Mouse (Mus musculus) heart, postnatal 10 days (tissue): Measurements from ENCODE around the gene Rbm8a. TPM values are rescaled to one million over a fixed set of nuclear protein-coding genes. Genes with fewer than 3 reads are reported as not detected.

Experiments used
- DNase-seq, 2 experiments: peaks; one replicate each; pipeline ENCODE4 v3.0.0; 2021
- intact Hi-C: fragments of 180-260 bp; cut with DNase I; formaldehyde crosslinking; loops from one replicate; pipeline ENCODE4 v1.15.1; 2025
- total RNA-seq, 2 experiments: library from RNA; stranded (reverse); gene quantifications; 2 replicates each; pipeline ENCODE4 v1.2.3; 2021

The Rbm8a gene
- total RNA-seq, 2 experiments from 2014 or later, result 47.9 to 55.9 TPM

DNA sequence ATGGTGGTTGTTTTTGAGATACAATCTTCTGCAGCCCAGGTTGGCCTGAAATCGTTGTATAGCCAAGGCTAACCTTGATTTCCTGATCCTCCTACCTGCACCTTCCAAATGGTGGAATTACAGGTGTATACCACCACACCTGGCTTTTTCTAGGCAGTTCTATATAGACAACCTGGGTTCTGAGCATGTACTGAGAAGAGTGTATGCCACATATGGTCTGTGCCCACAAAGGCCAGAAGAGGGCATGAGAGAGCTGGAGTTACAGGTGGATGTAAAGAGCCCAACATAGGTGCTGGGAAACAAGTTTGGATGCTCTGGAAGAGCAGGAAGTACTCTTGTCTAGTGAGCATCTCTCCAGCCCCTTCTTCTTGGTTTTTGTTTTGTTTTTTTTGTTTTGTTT lies 37.6 kb downstream of the Rbm8a start:
- no peak for DNase-seq
- intact Hi-C loops, result loop anchor here (5.0 kb wide), 1 partner anchor 40 kb away; the partner anchor contains the start of gene Nudt17

DNA sequence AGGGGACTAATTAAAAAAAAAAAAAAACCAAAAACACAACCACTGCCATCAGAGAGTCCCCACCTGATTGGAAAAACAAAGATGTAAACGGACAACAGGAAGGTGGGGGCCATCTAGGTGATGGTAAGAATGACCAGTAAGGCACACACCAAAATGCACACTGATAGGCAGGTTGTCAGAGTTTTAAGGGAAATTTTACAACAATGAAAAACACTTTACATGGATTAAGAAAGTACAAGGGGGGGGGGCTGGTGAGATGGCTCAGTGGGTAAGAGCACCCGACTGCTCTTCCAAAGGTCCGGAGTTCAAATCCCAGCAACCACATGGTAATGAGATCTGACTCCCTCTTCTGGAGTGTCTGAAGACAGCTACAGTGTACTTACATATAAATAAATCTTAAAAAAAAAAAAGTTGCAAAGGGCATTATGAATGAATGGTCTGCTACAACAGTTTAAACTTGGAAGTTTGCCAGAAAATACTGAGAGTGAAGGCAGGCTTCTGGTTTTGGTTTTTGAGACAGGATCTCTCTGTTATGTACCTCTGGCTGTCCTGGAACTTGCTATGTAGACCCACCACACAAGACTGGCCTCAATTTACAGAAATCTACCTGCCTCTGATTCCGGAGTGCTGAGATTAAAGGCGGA lies 38.8 kb downstream of the Rbm8a start:
- DNase-seq, result no peak
- intact Hi-C loops, result loop anchor here (5.0 kb wide), 1 partner anchor 39 kb away; the partner anchor contains the start of gene Nudt17

- intact Hi-C loops, result loop anchor here (5.0 kb wide), 1 partner anchor 37 kb away; the partner anchor contains the start of gene Nudt17
- DNase-seq, result peak; percentile 82 to 85
Measured at GRCm38 (mm10) chr3:96669727-96670468, 40.2 kb downstream of the Rbm8a start, which contains the start of gene Ankrd35. TSS of gene Ankrd35 (plus strand) at chr3:96670131.

DNA sequence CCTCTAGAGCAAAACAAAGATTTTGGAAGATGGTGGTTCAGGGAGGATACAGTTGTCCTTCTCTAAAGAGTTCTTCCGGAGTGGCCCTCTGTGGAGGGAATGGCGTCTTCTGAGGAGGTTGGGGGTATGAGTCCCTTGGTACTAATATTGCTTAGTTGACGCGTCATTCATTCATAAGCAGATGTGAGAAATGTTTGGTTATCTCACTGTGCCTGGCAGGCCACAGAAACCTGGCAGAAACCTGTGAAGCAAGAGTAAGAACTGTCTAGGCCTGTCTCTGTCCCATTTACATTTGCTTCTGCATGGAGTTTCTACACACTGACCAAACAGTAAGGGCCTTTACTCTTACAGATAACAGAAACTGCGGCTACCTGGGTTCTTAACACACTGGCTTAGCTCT lies 41.8 kb downstream of the Rbm8a start:
- no peak for DNase-seq
- intact Hi-C loops, result no loop called here

DNA sequence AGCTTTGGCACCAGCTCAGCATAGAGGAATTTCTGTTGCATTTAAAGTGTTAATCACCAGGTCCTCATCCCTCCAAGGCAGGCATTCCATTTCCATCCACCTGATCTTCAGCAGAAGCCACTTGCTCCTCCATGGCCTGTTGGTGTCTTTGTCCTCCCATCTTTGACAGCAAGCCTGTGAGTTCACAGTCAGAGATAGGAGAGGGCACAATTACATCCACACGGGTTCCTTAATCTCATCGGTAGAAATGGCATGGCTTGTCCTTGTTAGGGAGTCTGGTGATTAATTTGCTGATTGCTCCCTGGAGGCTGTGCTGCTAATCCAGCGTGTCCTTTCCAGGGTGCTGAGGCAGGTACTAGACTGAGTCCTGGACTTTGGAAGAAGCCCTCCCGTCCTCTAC lies 43.8 kb downstream of the Rbm8a start:
- no peak for DNase-seq

DNA sequence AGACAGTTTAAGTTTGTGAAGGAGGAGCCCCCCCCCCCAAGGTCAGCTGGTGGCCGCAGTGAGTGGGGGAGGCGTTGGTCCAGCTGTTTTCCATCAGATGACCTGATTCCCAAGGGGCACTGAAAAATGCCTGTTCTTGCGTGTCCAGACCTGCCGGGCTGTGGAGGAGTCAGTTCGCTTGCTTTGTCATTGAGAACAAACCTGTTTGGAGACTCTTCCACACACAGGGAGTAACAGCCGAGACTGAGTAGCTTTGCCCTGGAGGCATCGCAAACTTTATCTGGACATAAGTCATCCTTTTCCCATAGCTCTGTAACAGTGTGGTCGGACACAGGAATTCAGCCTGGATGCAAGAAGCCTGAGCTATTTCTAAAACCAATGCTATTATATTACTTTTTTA lies 44.7 kb downstream of the Rbm8a start:
- intact Hi-C loops, result no loop called here
- DNase-seq, result no peak

More for the DNA sequence above, 43.8 kb downstream of the Rbm8a start:
- intact Hi-C loops, result no loop called here

- intact Hi-C loops, result no loop called here
- no peak for DNase-seq
Measured at GRCm38 (mm10) chr3:96675171-96675570, 45.4 kb downstream of the Rbm8a start.

DNA sequence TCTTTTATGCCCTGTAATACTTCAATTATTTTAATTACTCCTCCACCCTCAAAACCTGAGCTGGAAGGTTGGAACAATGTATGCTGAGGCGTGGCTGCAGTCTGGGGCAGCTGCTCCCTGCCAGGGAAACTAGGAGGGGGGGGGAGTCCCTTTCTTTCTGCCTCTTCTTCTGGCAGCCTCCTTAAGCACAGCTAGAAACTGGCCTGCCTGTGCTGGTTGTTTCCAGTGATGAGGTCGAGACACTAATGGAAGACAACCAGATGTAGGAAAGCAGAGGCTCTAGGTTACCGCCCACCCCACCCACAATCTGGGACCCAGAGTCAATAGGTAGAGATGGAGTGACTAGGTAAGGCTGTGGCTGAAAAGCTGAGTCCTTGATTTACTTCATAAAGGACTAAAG lies 46.0 kb downstream of the Rbm8a start:
- intact Hi-C loops, result no loop called here

DNA sequence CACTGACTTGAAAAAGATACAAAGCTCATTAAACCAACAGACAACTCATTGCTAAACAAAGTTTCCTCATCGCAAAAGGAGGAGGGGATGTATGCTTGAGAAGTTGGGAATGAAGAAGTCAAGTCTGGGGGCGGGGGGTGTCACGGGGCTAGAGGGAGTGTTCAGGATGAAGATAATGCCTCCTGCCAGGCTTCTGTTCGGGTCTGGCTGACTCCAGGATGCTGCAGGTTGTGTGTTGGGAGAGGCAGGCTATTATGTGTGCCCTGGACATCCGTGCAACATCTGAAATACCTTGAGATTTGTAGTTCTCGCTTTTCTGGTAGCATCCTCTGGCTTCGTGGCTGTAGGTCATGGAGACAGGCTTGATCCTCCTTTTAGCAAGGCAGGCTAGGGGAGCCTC lies 48.7 kb downstream of the Rbm8a start:
- no peak for DNase-seq

More for the DNA sequence above, 46.0 kb downstream of the Rbm8a start:
- no peak for DNase-seq

DNA sequence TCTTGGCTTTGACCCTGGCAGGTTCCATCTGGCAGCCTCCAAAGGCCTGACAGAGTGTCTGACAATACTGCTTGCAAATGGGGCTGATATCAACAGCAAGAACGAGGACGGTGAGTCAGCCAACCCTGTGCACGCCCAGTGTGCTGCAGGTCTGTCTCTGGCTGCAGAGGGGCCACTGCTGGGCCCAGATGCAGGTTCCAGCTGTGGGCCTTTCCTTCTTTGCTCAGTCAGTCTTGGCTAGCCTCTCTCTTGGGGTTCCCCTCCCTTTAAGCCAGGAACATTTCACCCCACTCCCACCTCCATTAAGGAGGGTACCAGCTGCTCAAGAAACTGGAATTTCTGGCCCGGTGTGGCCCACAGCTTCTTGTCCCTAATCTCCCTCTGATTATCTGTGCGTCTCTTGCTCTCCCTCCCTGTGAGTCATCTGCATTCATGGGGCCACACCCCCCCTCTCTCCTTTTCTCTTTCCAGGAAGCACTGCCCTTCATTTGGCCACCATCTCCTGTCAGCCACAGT lies 49.5 kb downstream of the Rbm8a start:
- DNase-seq, result no peak
- intact Hi-C loops, result no loop called here

More for the DNA sequence above, 48.7 kb downstream of the Rbm8a start:
- intact Hi-C loops, result no loop called here

DNA sequence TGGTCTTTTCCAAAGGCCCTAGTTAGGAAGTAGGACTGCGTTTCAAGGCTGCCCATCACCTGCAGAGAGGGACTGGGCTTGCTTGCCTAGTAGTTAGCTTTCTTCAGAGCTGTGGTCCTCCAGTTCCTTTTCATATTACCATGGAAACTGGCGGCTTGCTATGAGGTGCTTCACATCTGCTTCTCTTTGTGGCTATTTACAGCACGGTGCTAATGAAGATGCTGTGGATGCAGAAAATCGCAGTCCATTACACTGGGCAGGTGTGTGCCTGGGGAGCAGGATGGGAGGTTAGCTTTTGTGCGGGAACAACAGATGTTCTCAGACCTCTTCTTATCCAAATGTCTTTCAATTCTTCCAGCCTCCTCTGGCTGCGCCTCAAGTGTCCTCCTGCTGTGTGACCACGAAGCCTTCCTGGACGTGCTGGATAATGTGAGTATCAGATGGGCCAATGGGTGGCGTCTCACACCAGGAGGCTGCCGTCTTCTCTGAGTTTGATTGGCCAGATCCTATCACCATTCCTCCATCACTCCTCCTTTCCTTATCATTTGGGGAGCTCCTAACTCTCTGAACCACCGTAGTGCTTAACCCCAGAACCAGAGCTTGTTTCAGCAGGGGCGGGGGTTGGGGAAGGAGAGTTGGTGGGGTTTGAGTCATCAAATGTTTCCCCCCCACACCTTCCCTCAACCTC lies 50.7 kb downstream of the Rbm8a start:
- intact Hi-C loops, result no loop called here
- no peak for DNase-seq

Other genes starting within 250 kb of the Rbm8a start
- not detected for gene BC107364, start 177.6 kb upstream of the Rbm8a start, total RNA-seq
- gene Hfe2, start 104.8 kb upstream of the Rbm8a start, total RNA-seq, result 100 to 1,000 TPM; 149 to 172 TPM
- gene Txnip, start 72.0 kb upstream of the Rbm8a start, total RNA-seq, result 1,000 to 10,000 TPM in 1 of 2 experiments, 100 to 1,000 TPM in 1; 618 to 1,152 TPM
- 1 to 10 TPM; 4.9 to 5.3 TPM for gene Gm16253, start 52.9 kb upstream of the Rbm8a start, total RNA-seq
- 10 to 100 TPM; 24.3 to 30.9 TPM for gene Polr3gl, start 35.8 kb upstream of the Rbm8a start, total RNA-seq
- 1 to 10 TPM; 2.0 to 5.5 TPM for gene Ankrd34a, start 33.3 kb upstream of the Rbm8a start, total RNA-seq
- gene Lix1l, start 28.8 kb upstream of the Rbm8a start, total RNA-seq, result 10 to 100 TPM; 40.1 to 54.6 TPM
- 10 to 100 TPM; 30.3 to 35.3 TPM for gene Pex11b, start 5.4 kb downstream of the Rbm8a start, total RNA-seq
- gene Gm42957, start 5.5 kb downstream of the Rbm8a start, total RNA-seq, result under 1 TPM in 1 of 2 experiments, not detected in 1; 0.20 TPM
- 1 to 10 TPM in 1 of 2 experiments, under 1 TPM in 1; 0.60 to 1.5 TPM for gene Itga10, start 15.7 kb downstream of the Rbm8a start, total RNA-seq
- under 1 TPM; 0.55 to 0.60 TPM for gene Ankrd35, start 40.2 kb downstream of the Rbm8a start, total RNA-seq
- gene Pias3, start 66.5 kb downstream of the Rbm8a start, total RNA-seq, result 10 to 100 TPM; 23.7 to 24.6 TPM
- 1 to 10 TPM; 2.5 to 3.3 TPM for gene Nudt17, start 78.6 kb downstream of the Rbm8a start, total RNA-seq
- gene Polr3c, start 97.7 kb downstream of the Rbm8a start, total RNA-seq, result 10 to 100 TPM; 22.2 to 26.1 TPM
- gene Rnf115, start 97.7 kb downstream of the Rbm8a start, total RNA-seq, result 10 to 100 TPM; 25.5 to 27.0 TPM
- gene Pdzk1, start 199.4 kb downstream of the Rbm8a start, total RNA-seq, result under 1 TPM; 0.17 to 0.31 TPM
- not detected for gene Cd160, start 199.4 kb downstream of the Rbm8a start, total RNA-seq